Mouse (Mus musculus) heart, embryonic 10.5 days (tissue): ENCODE data around the gene Adarb2. TPM values are rescaled to one million over a fixed set of nuclear protein-coding genes. Genes with fewer than 3 reads are reported as not detected.

Experiments
- DNase-seq: peaks from one replicate; pipeline ENCODE4 v3.0.0-alpha.2; 2017; ENCODE audit warnings: low spot score
- H3K27ac ChIP-seq: fragments of 300-500 bp; sonication (generic); 2 replicates; pipeline ENCODE4 v1.5.1; 2016; ENCODE audit warnings: mild to moderate bottlenecking
- H3K27me3 ChIP-seq: fragments of 300-500 bp; sonication (generic); 2 replicates; pipeline ENCODE4 v1.6.1; 2016; ENCODE audit warnings: mild to moderate bottlenecking; ENCODE audit not compliant: poor library complexity, insufficient read depth, severe bottlenecking
- H3K36me3 ChIP-seq: fragments of 300-500 bp; sonication (generic); 2 replicates; pipeline ENCODE4 v1.6.1; 2016; ENCODE audit warnings: mild to moderate bottlenecking, moderate library complexity
- H3K4me1 ChIP-seq: fragments of 300-500 bp; sonication (generic); 2 replicates; pipeline ENCODE4 v1.6.1; 2016; ENCODE audit warnings: mild to moderate bottlenecking
- H3K4me3 ChIP-seq: fragments of 300-500 bp; sonication (generic); 2 replicates; pipeline ENCODE4 v1.5.1; 2016; ENCODE audit warnings: mild to moderate bottlenecking, moderate library complexity
- H3K9me3 ChIP-seq: fragments of 300-500 bp; sonication (generic); 2 replicates; pipeline ENCODE4 v1.6.1; 2016; ENCODE audit warnings: mild to moderate bottlenecking, moderate library complexity
- WGBS: fragments of 180-500 bp; shearing (Covaris S2); methylation state at CpG from one replicate; pipeline ENCODE4 v1.1.7; 2016; 5-methylcytosine and 5-hydroxymethylcytosine counted together
- polyA plus RNA-seq: library from polyadenylated mRNA; unstranded; fragments of >200 nt; fragmentation: Nextera tagmentation; extraction: Ambion mirVana; gene quantifications from 2 replicates; pipeline ENCODE4 v1.2.1, GENCODE M21; 2016

Gene Adarb2
- polyA plus RNA-seq, 1 experiment from 2014 or later, result 0.51 TPM

- Histone ChIP-seq H3K4me1 (no peaks in the 10 kb centered on the region), H3K27ac (no peak overlapping the region), H3K27me3 (peaks cover 5% of the 10 kb centered on the region; the same call in 1 of the 2 replicates), H3K36me3 (no peaks in the 10 kb centered on the region), H3K4me3 (no peak overlapping the region), H3K9me3 (no peaks in the 10 kb centered on the region)
- 67% methylated on average over 10 of the region's 10 CpGs for WGBS
- peak; percentile 58 for DNase-seq
Observed at GRCm38 (mm10) chr13:8783686-8784307, 581.1 kb downstream of the Adarb2 start.

GRCm38 (mm10) chr13:8784308-8785061 is 581.8 kb downstream of the Adarb2 start:
- Histone ChIP-seq H3K4me1 (no peaks in the 10 kb centered on the region), H3K9me3 (no peaks in the 10 kb centered on the region), H3K36me3 (no peaks in the 10 kb centered on the region), H3K4me3 (no peak overlapping the region), H3K27me3 (peaks cover 5% of the 10 kb centered on the region; the same call in 1 of the 2 replicates), H3K27ac (no peak overlapping the region)
- 46% methylated on average over 14 of the region's 14 CpGs for WGBS
- DNase-seq, result peak; percentile 73

- no peaks in the 10 kb centered on the region for H3K4me1 ChIP-seq
- 41% methylated on average over 9 of the region's 9 CpGs for WGBS
- no peak overlapping the region for H3K4me3 ChIP-seq
Observed at GRCm38 (mm10) chr13:8785185-8785584, 582.5 kb downstream of the Adarb2 start.

DNA sequence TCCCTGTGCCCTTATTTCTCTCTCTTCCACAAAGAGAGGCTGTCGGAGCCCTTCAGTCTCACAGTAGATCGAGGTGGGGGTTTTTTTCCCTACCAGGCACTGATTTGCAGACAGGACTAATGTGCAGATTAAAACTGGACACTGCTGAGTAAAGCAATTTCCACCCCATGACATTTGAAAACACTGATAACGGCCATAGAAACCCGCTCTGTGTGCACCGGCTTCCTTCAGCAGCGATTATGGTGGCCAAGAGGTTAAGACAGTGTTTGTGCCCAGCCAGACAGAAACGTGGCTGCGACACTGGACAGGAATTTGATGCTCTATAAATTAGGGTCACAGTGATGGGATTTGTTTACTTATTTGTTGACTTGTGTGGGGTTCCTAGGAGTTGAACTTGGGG is 590.6 kb downstream of the Adarb2 start:
- Histone ChIP-seq H3K4me1 (0 out of 2 replicates have a peak, but pooled peaks cover 4% of the 10 kb centered on the region), H3K27me3 (peaks cover under 1% of the 10 kb centered on the region; the same call in 1 of the 2 replicates), H3K36me3 (no peaks in the 10 kb centered on the region), H3K27ac (peak overlapping the region; percentile 22; the same call in 1 of the 2 replicates), H3K4me3 (no peak overlapping the region), H3K9me3 (no peaks in the 10 kb centered on the region)
- peak; percentile 74 for DNase-seq
- 43% methylated on average over 8 of the region's 8 CpGs for WGBS

More at GRCm38 (mm10) chr13:8785185-8785584, 582.5 kb downstream of the Adarb2 start:
- H3K27ac ChIP-seq, result no peak overlapping the region
- no peaks in the 10 kb centered on the region for H3K36me3 ChIP-seq
- H3K27me3 ChIP-seq, result peaks cover 5% of the 10 kb centered on the region; the same call in 1 of the 2 replicates
- no peak for DNase-seq
- H3K9me3 ChIP-seq, result no peaks in the 10 kb centered on the region

GRCm38 (mm10) chr13:8800576-8800975 is 597.9 kb downstream of the Adarb2 start:
- DNase-seq, result no peak
- H3K36me3 ChIP-seq, result peaks cover 9% of the 10 kb centered on the region

GRCm38 (mm10) chr13:8805931-8806330 is 603.3 kb downstream of the Adarb2 start:
- no peak for DNase-seq
- WGBS, result 95% methylated on average over 2 of the region's 2 CpGs
- H3K27ac ChIP-seq, result no peak overlapping the region
- H3K27me3 ChIP-seq, result no peaks in the 10 kb centered on the region
- H3K36me3 ChIP-seq, result peaks cover 14% of the 10 kb centered on the region
- H3K4me3 ChIP-seq, result no peak overlapping the region
- no peaks in the 10 kb centered on the region for H3K4me1 ChIP-seq
- H3K9me3 ChIP-seq, result no peaks in the 10 kb centered on the region

More at GRCm38 (mm10) chr13:8800576-8800975, 597.9 kb downstream of the Adarb2 start:
- 83% methylated on average over 6 of the region's 6 CpGs for WGBS
- Histone ChIP-seq H3K27me3 (no peaks in the 10 kb centered on the region), H3K4me3 (no peak overlapping the region), H3K9me3 (no peaks in the 10 kb centered on the region), H3K4me1 (no peaks in the 10 kb centered on the region), H3K27ac (no peak overlapping the region)
